Mouse (Mus musculus) liver, embryonic 15.5 days (tissue): ENCODE data around the gene Foxs1. TPM values are rescaled to one million over a fixed set of nuclear protein-coding genes. Genes with fewer than 3 reads are reported as not detected.

ENCODE experiments used
- ATAC-seq: fragments of 200-750 bp; cut with Nextera tagmentation; 2 replicates; pipeline ENCODE4 v1.8.0; 2017; ENCODE audit warnings: moderate number of reproducible peaks, mild to moderate bottlenecking, moderate library complexity; ENCODE audit not compliant: insufficient read depth
- H3K27ac ChIP-seq: fragments of 300-500 bp; sonication (generic); replicated peaks from 2 replicates; pipeline ENCODE4 v1.5.1; 2015; ENCODE audit warnings: mild to moderate bottlenecking, inconsistent platforms
- H3K27me3 ChIP-seq: fragments of 300-500 bp; sonication (generic); 2 replicates; pipeline ENCODE4 v1.6.1; 2015; ENCODE audit warnings: mild to moderate bottlenecking, inconsistent platforms
- H3K36me3 ChIP-seq: fragments of 300-500 bp; sonication (generic); replicated peaks from 2 replicates; pipeline ENCODE4 v1.6.1; 2015; ENCODE audit warnings: moderate library complexity, mild to moderate bottlenecking, inconsistent platforms
- H3K4me1 ChIP-seq: fragments of 300-500 bp; sonication (generic); replicated peaks from 2 replicates; pipeline ENCODE4 v1.6.1; 2015; ENCODE audit warnings: inconsistent platforms
- H3K4me2 ChIP-seq: fragments of 300-500 bp; sonication (generic); 2 replicates; pipeline ENCODE4 v1.6.1; 2015; ENCODE audit warnings: moderate library complexity, mild to moderate bottlenecking, inconsistent platforms
- H3K4me3 ChIP-seq: fragments of 300-500 bp; sonication (generic); replicated peaks from 2 replicates; pipeline ENCODE4 v1.5.1; 2015; ENCODE audit warnings: mild to moderate bottlenecking, inconsistent platforms
- H3K9ac ChIP-seq: fragments of 300-500 bp; sonication (generic); 2 replicates; pipeline ENCODE4 v1.6.1; 2015; ENCODE audit warnings: moderate library complexity, mild to moderate bottlenecking, inconsistent platforms
- H3K9me3 ChIP-seq: fragments of 300-500 bp; sonication (generic); replicated peaks from 2 replicates; pipeline ENCODE4 v1.6.1; 2016; ENCODE audit warnings: inconsistent platforms
- WGBS: fragments of 180-500 bp; shearing (Covaris S2); methylation state at CpG from one replicate; pipeline ENCODE4 v1.1.7; 2015; ENCODE audit warnings: mixed read lengths; ENCODE audit not compliant: insufficient replicate concordance; 5-methylcytosine and 5-hydroxymethylcytosine counted together
- polyA plus RNA-seq: library from polyadenylated mRNA; unstranded; fragments of >200 nt; fragmentation: Nextera tagmentation; extraction: Ambion mirVana; gene quantifications from 2 replicates; pipeline ENCODE4 v1.2.1, GENCODE M21; 2015

Gene Foxs1
- polyA plus RNA-seq, 1 experiment from 2014 or later = 0.47 TPM

- Histone ChIP-seq H3K4me3 (no peak overlapping the region), H3K9ac (no peak overlapping the region), H3K36me3 (no peaks in the 10 kb centered on the region), H3K27ac (no peak overlapping the region), H3K4me1 (no peaks in the 10 kb centered on the region), H3K27me3 (no peaks in the 10 kb centered on the region), H3K4me2 (no peak overlapping the region), H3K9me3 (no peaks in the 10 kb centered on the region)
- ATAC-seq = no peak
- WGBS = 19% methylated on average over 5 of the region's 5 CpGs
Observed at GRCm38 (mm10) chr2:152927371-152927770, 5.6 kb downstream of the Foxs1 start.

GRCm38 (mm10) chr2:152926896-152927295 lies 6.1 kb downstream of the Foxs1 start:
- no peaks in the 10 kb centered on the region for H3K27me3 ChIP-seq
- no peak overlapping the region for H3K4me2 ChIP-seq
- WGBS = 31% methylated on average over 9 of the region's 9 CpGs
- H3K9me3 ChIP-seq = no peaks in the 10 kb centered on the region
- H3K9ac ChIP-seq = no peak overlapping the region
- H3K27ac ChIP-seq = no peak overlapping the region
- ATAC-seq = no peak
- no peaks in the 10 kb centered on the region for H3K4me1 ChIP-seq
- no peak overlapping the region for H3K4me3 ChIP-seq
- H3K36me3 ChIP-seq = no peaks in the 10 kb centered on the region

DNA sequence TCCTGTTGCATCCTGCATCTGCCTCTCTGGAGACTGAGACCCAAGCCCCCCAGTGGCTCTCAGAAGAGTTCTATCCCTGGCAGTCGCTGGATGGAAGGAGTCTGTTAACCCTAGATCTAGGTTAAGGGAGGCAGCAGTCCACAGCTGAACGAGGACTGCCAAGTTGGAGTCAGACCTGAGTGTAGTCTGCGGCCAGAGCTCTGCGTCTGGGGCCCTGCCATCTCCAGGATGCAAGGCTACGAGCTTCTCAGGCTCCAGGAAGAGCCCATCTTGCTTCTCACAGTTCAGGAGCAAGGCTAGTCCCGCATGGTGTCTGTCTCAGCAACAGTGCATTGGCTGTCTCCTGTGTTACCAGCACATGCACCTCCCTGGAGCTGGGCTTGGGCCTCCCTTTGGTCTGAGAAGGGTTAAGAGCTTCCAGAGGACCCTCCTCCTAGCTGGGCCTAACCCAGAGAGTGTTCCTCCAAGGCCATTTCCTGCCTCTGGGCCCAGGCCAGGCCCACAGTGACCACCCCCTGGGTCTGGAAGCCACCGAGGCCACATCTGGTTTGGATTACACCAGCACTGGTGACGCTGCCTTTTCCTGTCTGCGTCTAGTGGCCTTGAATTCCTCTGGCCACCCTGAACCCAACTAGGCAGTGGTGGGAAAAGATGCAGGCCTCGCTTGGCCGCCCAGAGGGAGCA lies 7.7 kb downstream of the Foxs1 start:
- H3K4me3 ChIP-seq = no peak overlapping the region
- H3K27ac ChIP-seq = no peak overlapping the region
- no peaks in the 10 kb centered on the region for H3K27me3 ChIP-seq

GRCm38 (mm10) chr2:152924543-152924942 lies 8.5 kb downstream of the Foxs1 start:
- Histone ChIP-seq H3K27ac (no peak overlapping the region), H3K9ac (no peak overlapping the region), H3K4me3 (no peak overlapping the region), H3K4me1 (no peaks in the 10 kb centered on the region), H3K9me3 (no peaks in the 10 kb centered on the region), H3K36me3 (no peaks in the 10 kb centered on the region), H3K4me2 (no peak overlapping the region), H3K27me3 (no peaks in the 10 kb centered on the region)
- 36% methylated on average over 5 of the region's 5 CpGs for WGBS
- no peak for ATAC-seq

More for the DNA sequence above, 7.7 kb downstream of the Foxs1 start:
- no peaks in the 10 kb centered on the region for H3K9me3 ChIP-seq
- H3K9ac ChIP-seq = no peak overlapping the region
- H3K4me1 ChIP-seq = no peaks in the 10 kb centered on the region
- H3K4me2 ChIP-seq = no peak overlapping the region
- WGBS = 36% methylated on average over 11 of the region's 11 CpGs
- ATAC-seq = peak; percentile 41; the same call in 1 of the 2 replicates
- no peaks in the 10 kb centered on the region for H3K36me3 ChIP-seq

DNA sequence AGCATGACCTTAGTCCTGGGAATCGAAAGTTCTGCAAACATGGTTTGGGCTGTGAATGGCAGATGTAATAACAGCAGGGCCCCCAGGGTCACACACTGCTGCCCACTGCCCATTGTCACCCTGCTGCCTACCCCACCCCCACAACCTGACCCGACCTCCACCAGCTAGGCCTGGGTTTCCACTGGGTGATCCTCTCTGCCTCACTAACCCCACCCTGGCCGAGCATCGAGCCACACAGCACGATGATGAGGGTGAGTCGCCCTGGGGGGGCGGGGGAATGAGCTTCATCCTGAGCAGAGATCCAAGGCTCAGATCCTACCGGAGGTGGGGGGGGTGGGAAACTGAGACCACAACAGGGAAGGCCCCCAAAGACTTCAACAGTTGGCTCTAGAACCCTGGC lies 8.9 kb downstream of the Foxs1 start:
- H3K4me2 ChIP-seq = no peak overlapping the region
- 45% methylated on average over 8 of the region's 8 CpGs for WGBS
- no peaks in the 10 kb centered on the region for H3K9me3 ChIP-seq
- no peaks in the 10 kb centered on the region for H3K36me3 ChIP-seq
- no peak overlapping the region for H3K4me3 ChIP-seq
- no peak overlapping the region for H3K27ac ChIP-seq
- no peak for ATAC-seq
- no peaks in the 10 kb centered on the region for H3K4me1 ChIP-seq
- no peak overlapping the region for H3K9ac ChIP-seq
- no peaks in the 10 kb centered on the region for H3K27me3 ChIP-seq

- H3K9ac ChIP-seq = no peak overlapping the region
Observed at GRCm38 (mm10) chr2:152923621-152924020, 9.4 kb downstream of the Foxs1 start.

DNA sequence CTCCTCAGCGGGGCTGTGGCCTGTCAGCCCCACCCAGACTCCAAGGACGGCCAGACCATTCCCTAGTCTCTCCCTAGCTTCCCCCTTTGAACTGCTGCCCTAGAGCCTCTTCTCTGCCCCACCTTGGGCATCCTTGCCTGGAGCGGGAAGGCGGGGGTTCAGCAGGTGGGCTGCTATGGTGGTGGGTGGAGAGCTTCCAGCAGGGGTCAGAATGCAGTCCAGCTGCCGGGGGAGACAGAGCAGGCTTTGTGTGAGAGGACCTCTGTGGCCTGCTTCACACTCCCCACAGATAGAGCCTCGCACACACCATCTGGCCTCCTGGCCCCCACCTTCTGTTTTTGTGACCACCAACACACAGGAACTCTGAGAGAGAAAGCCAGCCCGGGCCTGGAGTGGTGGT lies 10.6 kb downstream of the Foxs1 start:
- H3K4me1 ChIP-seq = no peaks in the 10 kb centered on the region
- H3K27me3 ChIP-seq = peaks cover 2% of the 10 kb centered on the region
- no peak overlapping the region for H3K4me3 ChIP-seq
- no peaks in the 10 kb centered on the region for H3K9me3 ChIP-seq
- no peaks in the 10 kb centered on the region for H3K36me3 ChIP-seq
- no peak overlapping the region for H3K9ac ChIP-seq
- no peak overlapping the region for H3K4me2 ChIP-seq
- WGBS = 50% methylated on average over 7 of the region's 7 CpGs
- no peak for ATAC-seq
- no peak overlapping the region for H3K27ac ChIP-seq

More at GRCm38 (mm10) chr2:152923621-152924020, 9.4 kb downstream of the Foxs1 start:
- Histone ChIP-seq H3K27me3 (no peaks in the 10 kb centered on the region), H3K4me3 (no peak overlapping the region), H3K27ac (no peak overlapping the region), H3K4me1 (no peaks in the 10 kb centered on the region), H3K9me3 (no peaks in the 10 kb centered on the region), H3K4me2 (no peak overlapping the region), H3K36me3 (no peaks in the 10 kb centered on the region)
- 60% methylated on average over 3 of the region's 3 CpGs for WGBS
- ATAC-seq = no peak

- Histone ChIP-seq H3K9me3 (no peaks in the 10 kb centered on the region), H3K36me3 (no peaks in the 10 kb centered on the region), H3K9ac (no peak overlapping the region), H3K27ac (no peak overlapping the region), H3K27me3 (peaks cover 28% of the 10 kb centered on the region), H3K4me2 (no peak overlapping the region), H3K4me1 (peaks cover 6% of the 10 kb centered on the region), H3K4me3 (no peak overlapping the region)
- 55% methylated on average over 9 of the region's 9 CpGs for WGBS
- no peak for ATAC-seq
Observed at GRCm38 (mm10) chr2:152917671-152918070, 15.3 kb downstream of the Foxs1 start.

GRCm38 (mm10) chr2:152916111-152916510 lies 16.9 kb downstream of the Foxs1 start:
- H3K27ac ChIP-seq = no peak overlapping the region
- H3K9ac ChIP-seq = no peak overlapping the region
- H3K4me3 ChIP-seq = no peak overlapping the region
- H3K27me3 ChIP-seq = peaks cover 44% of the 10 kb centered on the region
- no peak overlapping the region for H3K4me2 ChIP-seq
- WGBS = 55% methylated on average over 5 of the region's 5 CpGs
- peaks cover 6% of the 10 kb centered on the region for H3K4me1 ChIP-seq
- H3K36me3 ChIP-seq = no peaks in the 10 kb centered on the region
- no peak for ATAC-seq
- no peaks in the 10 kb centered on the region for H3K9me3 ChIP-seq

DNA sequence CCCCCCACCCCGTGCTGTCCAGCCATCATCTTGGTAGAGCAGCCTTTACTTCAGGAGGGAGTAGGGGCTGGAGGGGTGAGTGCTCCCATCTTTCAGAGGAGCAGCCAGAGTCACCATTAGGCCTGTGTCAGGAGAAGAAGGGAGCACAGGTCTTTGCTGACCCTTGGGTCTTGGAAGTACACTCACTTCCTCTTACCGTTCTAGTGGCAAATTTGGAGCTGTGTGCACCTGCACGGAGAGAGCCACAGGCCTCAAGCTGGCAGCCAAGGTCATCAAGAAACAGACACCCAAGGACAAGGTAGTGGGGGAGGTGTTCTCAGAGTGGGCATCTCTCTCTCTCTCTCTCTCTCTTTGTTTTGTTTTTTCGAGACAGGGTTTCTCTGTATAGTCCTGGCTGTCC lies 17.6 kb downstream of the Foxs1 start:
- Histone ChIP-seq H3K27me3 (peaks cover 51% of the 10 kb centered on the region), H3K4me1 (peaks cover 6% of the 10 kb centered on the region), H3K27ac (no peak overlapping the region), H3K9me3 (no peaks in the 10 kb centered on the region), H3K4me3 (no peak overlapping the region), H3K4me2 (no peak overlapping the region), H3K9ac (no peak overlapping the region), H3K36me3 (no peaks in the 10 kb centered on the region)
- no peak for ATAC-seq
- 43% methylated on average over 4 of the region's 4 CpGs for WGBS

DNA sequence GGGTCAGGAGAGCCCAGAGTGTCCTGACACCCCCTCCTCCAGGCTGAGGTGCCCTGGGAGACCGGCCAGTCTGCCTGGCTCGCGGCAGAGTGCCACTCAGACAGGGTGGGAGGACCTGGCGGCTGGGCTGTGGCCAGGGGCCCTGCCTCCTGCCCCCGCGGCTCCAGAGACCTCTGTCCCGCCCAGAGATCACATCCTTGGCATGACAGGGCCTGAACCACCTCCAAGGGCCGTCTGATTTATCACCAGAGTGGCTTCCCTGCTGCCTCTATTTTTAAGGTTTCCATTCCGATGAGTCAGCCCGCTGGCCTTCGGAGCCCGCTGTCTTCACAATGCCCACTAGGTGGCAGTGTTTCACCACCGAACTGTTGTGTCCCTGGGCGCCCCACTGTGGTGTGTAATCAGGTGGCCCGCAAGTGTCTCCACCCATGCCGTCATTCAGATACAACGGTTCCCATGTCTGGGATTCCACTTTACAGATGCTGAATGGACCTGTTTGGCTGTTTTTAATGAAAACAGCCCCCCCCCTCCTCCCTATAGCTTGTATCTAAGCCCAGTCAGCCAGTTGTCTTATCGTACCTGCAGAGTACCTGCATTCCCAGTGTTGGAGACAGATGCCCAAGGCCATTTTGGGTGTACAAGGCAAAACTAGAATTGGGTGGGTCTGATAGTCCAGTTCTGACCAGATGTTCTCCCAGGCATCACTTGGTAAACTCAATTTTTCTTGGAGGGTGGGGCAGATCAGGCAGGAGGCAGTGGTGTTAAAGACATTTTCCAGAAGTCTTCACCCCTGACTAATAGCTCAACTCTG lies 18.5 kb downstream of the Foxs1 start:
- Histone ChIP-seq H3K4me2 (peak overlapping the region; percentile 16; the same call in 1 of the 2 replicates), H3K36me3 (no peaks in the 10 kb centered on the region), H3K27me3 (peaks cover 54% of the 10 kb centered on the region), H3K9me3 (no peaks in the 10 kb centered on the region), H3K27ac (no peak overlapping the region), H3K4me3 (no peak overlapping the region), H3K9ac (no peak overlapping the region), H3K4me1 (peaks cover 6% of the 10 kb centered on the region)
- 5% methylated on average over 18 of the region's 18 CpGs for WGBS
- no peak for ATAC-seq
